Mouse (Mus musculus): ENCODE results near the gene Lck.

DNA sequence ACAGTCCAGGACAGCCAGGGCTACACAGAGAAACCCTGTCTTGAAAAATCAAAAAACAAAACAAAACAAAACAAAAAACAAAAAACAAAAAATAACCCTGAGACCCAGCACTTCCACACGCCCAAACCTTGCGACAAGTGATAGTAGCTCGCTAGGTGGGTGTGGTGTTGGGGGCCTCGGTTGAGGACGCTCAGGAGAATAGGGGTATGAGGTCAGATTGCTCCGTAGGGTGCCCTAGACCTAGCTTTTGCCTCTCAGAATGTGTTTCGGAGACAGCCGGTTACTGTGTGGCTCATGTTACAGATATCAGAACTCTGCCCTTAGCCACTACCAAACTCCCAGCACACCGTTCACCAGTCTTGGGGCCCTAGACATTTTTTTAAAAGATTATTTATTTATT lies 12.3 kb upstream of the Lck start:
- no peak for TF ChIP-seq TAL1 (IDR thresholded peaks at IDR 0.05; ENCODE audit: low read length)
- TF ChIP-seq GATA1 (IDR thresholded peaks at IDR 0.05; ENCODE audit: low read length), result no peak
